ENCODE assay signal across 1 mouse cellular context in the genomic region with DNA sequence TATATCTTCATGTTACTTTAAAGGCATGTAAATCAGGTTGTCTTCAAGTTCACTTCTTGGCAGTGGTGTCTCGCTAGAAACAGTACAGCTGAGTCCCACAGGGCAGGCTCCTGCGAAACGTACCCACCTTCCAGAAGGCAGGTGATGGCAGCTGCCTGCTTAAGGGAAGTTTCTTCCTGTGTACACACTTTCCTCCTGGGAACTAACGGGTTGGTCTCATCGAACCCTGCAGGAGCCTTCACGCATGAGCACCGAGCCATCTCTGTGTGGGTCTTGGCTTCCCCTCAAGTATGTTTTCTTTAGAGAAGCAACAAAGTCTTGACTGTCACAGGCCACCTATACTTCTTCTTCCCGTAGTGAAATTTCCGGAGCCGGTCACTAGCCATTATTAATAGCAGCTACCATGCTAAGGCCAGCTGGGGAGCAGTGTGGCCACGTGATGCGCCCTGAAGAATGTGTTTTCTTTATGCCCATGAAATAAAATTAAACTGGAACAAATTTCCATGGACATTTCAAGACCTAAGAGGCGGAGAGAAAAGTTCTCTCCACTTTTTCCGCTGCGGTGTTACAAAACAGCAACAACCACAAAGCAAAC.
TF ChIP-seq lines count a peak whose summit lies in the region.

No protein-coding gene starts in this region.

TF ChIP-seq in CH12.LX, 34 proteins besides CTCF, POLR2A, EP300 and RAD21:
- no peak for TF ChIP-seq JUN (IDR thresholded peaks at IDR 0.05; ENCODE audit: insufficient read depth, low read depth, low read length)
- TF ChIP-seq SIN3A (IDR thresholded peaks at IDR 0.05; ENCODE audit: low read length), result no peak; the same call in 1 of the 2 replicates
- peak; percentile 58 for TF ChIP-seq MAX (IDR thresholded peaks at IDR 0.05; ENCODE audit: low read length)
- TF ChIP-seq USF2 (conservative IDR thresholded peaks at IDR 0.05; ENCODE audit: low read depth, low read length), result peak; percentile 72
- no peak for TF ChIP-seq CHD1 (IDR thresholded peaks at IDR 0.05; ENCODE audit: low read depth, low read length)
- no peak for TF ChIP-seq JUND (conservative IDR thresholded peaks at IDR 0.05; ENCODE audit: low read depth, low read length)
- TF ChIP-seq TCF12 (IDR thresholded peaks at IDR 0.05; ENCODE audit: low read depth, low read length), result peak; percentile 34; the same call in 1 of the 2 replicates
- TF ChIP-seq NELFE (IDR thresholded peaks at IDR 0.05; ENCODE audit: low read depth, low read length), result no peak
- no peak for TF ChIP-seq GABPA (IDR thresholded peaks at IDR 0.05; ENCODE audit: insufficient replicate concordance, low read depth, low read length)
- 0 out of 2 replicates have a peak, but pooled peaks have one; percentile 35 for TF ChIP-seq BHLHE40 (IDR thresholded peaks at IDR 0.05; ENCODE audit: low read depth, low read length)
- TF ChIP-seq HCFC1 (IDR thresholded peaks at IDR 0.05; ENCODE audit: low read depth, low read length), result no peak
- TF ChIP-seq ELF1 (IDR thresholded peaks at IDR 0.05; ENCODE audit: low read depth, low read length), result no peak
- TF ChIP-seq SMC3 (IDR thresholded peaks at IDR 0.05; ENCODE audit: low read depth, low read length), result no peak
- peak; percentile 78 for TF ChIP-seq USF1 (IDR thresholded peaks at IDR 0.05; ENCODE audit: low read depth, low read length)
- TF ChIP-seq MXI1 (IDR thresholded peaks at IDR 0.05; ENCODE audit: low read depth, low read length), result peak; percentile 47; the same call in 1 of the 2 replicates
- TF ChIP-seq ZC3H11A (IDR thresholded peaks at IDR 0.05; ENCODE audit: low read depth, low read length), result no peak
- TF ChIP-seq NRF1 (IDR thresholded peaks at IDR 0.05; ENCODE audit: low read depth, low read length), result peak; percentile 44; the same call in 1 of the 2 replicates
- TF ChIP-seq MAFK (IDR thresholded peaks at IDR 0.05; ENCODE audit: insufficient replicate concordance, low read length), result no peak
TF ChIP-seq in CH12.LX: peak in this region for 7.
